Mouse (Mus musculus) heart, embryonic 10.5 days (tissue): ENCODE data around the gene B3galnt1. TPM values are rescaled to one million over a fixed set of nuclear protein-coding genes. Genes with fewer than 3 reads are reported as not detected.

Experiments used
- DNase-seq: peaks from one replicate; pipeline ENCODE4 v3.0.0-alpha.2; 2017; ENCODE audit warnings: low spot score
- H3K27ac ChIP-seq: fragments of 300-500 bp; sonication (generic); 2 replicates; pipeline ENCODE4 v1.5.1; 2016; ENCODE audit warnings: mild to moderate bottlenecking
- H3K27me3 ChIP-seq: fragments of 300-500 bp; sonication (generic); 2 replicates; pipeline ENCODE4 v1.6.1; 2016; ENCODE audit warnings: mild to moderate bottlenecking; ENCODE audit not compliant: poor library complexity, insufficient read depth, severe bottlenecking
- H3K36me3 ChIP-seq: fragments of 300-500 bp; sonication (generic); 2 replicates; pipeline ENCODE4 v1.6.1; 2016; ENCODE audit warnings: mild to moderate bottlenecking, moderate library complexity
- H3K4me1 ChIP-seq: fragments of 300-500 bp; sonication (generic); 2 replicates; pipeline ENCODE4 v1.6.1; 2016; ENCODE audit warnings: mild to moderate bottlenecking
- H3K4me3 ChIP-seq: fragments of 300-500 bp; sonication (generic); 2 replicates; pipeline ENCODE4 v1.5.1; 2016; ENCODE audit warnings: mild to moderate bottlenecking, moderate library complexity
- H3K9me3 ChIP-seq: fragments of 300-500 bp; sonication (generic); 2 replicates; pipeline ENCODE4 v1.6.1; 2016; ENCODE audit warnings: mild to moderate bottlenecking, moderate library complexity
- WGBS: fragments of 180-500 bp; shearing (Covaris S2); methylation state at CpG from one replicate; pipeline ENCODE4 v1.1.7; 2016; 5-methylcytosine and 5-hydroxymethylcytosine counted together
- polyA plus RNA-seq: library from polyadenylated mRNA; unstranded; fragments of >200 nt; fragmentation: Nextera tagmentation; extraction: Ambion mirVana; gene quantifications from 2 replicates; pipeline ENCODE4 v1.2.1, GENCODE M21; 2016

Gene B3galnt1
- polyA plus RNA-seq, 1 experiment from 2014 or later: 26.5 TPM

- WGBS: 69% methylated on average over 7 of the region's 7 CpGs
- H3K27ac ChIP-seq: no peak overlapping the region
- no peak for DNase-seq
- H3K4me3 ChIP-seq: no peak overlapping the region
- H3K36me3 ChIP-seq: no peaks in the 10 kb centered on the region
- H3K27me3 ChIP-seq: no peaks in the 10 kb centered on the region
- H3K4me1 ChIP-seq: no peaks in the 10 kb centered on the region
- no peaks in the 10 kb centered on the region for H3K9me3 ChIP-seq
Observed at GRCm38 (mm10) chr3:69529576-69529975, 69.2 kb downstream of the B3galnt1 start.

- Histone ChIP-seq H3K4me3 (no peak overlapping the region), H3K27me3 (no peaks in the 10 kb centered on the region), H3K27ac (no peak overlapping the region), H3K4me1 (no peaks in the 10 kb centered on the region), H3K36me3 (no peaks in the 10 kb centered on the region), H3K9me3 (no peaks in the 10 kb centered on the region)
- 82% methylated on average over 1 of the region's 1 CpGs for WGBS
- DNase-seq: no peak
Observed at GRCm38 (mm10) chr3:69527384-69527783, 71.4 kb downstream of the B3galnt1 start.

GRCm38 (mm10) chr3:69525072-69525529, 73.7 kb downstream of the B3galnt1 start:
- Histone ChIP-seq H3K27ac (no peak overlapping the region), H3K27me3 (no peaks in the 10 kb centered on the region)
- WGBS: 75% methylated on average over 8 of the region's 8 CpGs

GRCm38 (mm10) chr3:69524356-69525071, 74.2 kb downstream of the B3galnt1 start:
- Histone ChIP-seq H3K27me3 (no peaks in the 10 kb centered on the region), H3K4me3 (no peak overlapping the region), H3K27ac (no peak overlapping the region), H3K4me1 (no peaks in the 10 kb centered on the region), H3K9me3 (no peaks in the 10 kb centered on the region), H3K36me3 (no peaks in the 10 kb centered on the region)
- WGBS: 72% methylated on average over 8 of the region's 8 CpGs
- DNase-seq: no peak

More at GRCm38 (mm10) chr3:69525072-69525529, 73.7 kb downstream of the B3galnt1 start:
- DNase-seq: no peak
- H3K4me3 ChIP-seq: no peak overlapping the region
- no peaks in the 10 kb centered on the region for H3K36me3 ChIP-seq
- H3K9me3 ChIP-seq: no peaks in the 10 kb centered on the region
- no peaks in the 10 kb centered on the region for H3K4me1 ChIP-seq

Other genes with a start within 250 kb of the B3galnt1 start
- 139 and 149 TPM in 2 replicates for gene Nmd3, start 123.0 kb upstream of the B3galnt1 start, polyA plus RNA-seq